Mouse (Mus musculus): Measurements from ENCODE around the gene Arid1b. TPM values are rescaled to one million over a fixed set of nuclear protein-coding genes. Genes with fewer than 3 reads are reported as not detected.

Arid1b gene
- total and polyA plus RNA-seq, 3 experiments, result 6.1 to 12.4 (median 9.7) TPM

DNA sequence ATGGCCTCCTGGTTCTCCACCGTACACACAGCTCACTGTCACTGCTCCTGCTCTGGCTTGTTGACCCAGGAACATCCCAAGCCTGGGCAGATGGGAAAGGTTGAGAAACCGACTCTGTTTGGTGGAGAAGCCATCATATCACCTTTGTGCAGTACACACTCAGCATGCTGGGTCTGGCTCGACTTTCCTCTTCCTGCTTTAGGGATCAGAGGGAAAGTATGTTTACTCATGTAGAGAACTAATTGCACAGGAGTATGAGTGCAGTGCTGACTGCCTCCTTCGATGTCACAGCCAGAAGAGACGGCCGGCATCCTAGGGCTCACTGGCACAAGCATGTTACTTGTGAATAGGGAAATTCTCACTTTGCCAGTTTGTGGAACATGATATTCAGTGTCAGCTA is 204.1 kb downstream of the Arid1b start:
- Histone ChIP-seq H3K36me3 (replicated peaks in 1 of 2; ENCODE audit: control insufficient read depth in 1 of 2, insufficient read depth in 1 of 2, low read length in 1 of 2) (peaks cover 0 to 24% of the 10 kb centered on the region in 2 experiments), H3K4me1 (ENCODE audit: control insufficient read depth in 1 of 2, insufficient read depth in 2 of 2) (peaks cover 0 to 61% of the 10 kb centered on the region in 2 experiments; a peak in 3 of 4 replicates), H3K9me3 (replicated peaks; ENCODE audit: low read length) (no peaks in the 10 kb centered on the region), H3K9ac (ENCODE audit: insufficient read depth, low read depth) (no peak overlapping the region), H3K27ac (ENCODE audit: insufficient read depth, low read depth) (no peak overlapping the region), H3K4me3 (replicated peaks in 1 of 3; ENCODE audit: low read depth in 2 of 3, low read length in 2 of 3, poor library complexity in 1 of 3) (no peak overlapping the region), H3K79me2 (replicated peaks; ENCODE audit: control insufficient read depth, extremely low read depth, insufficient read depth, poor library complexity, severe bottlenecking) (no peaks in the 10 kb centered on the region), H3K4me2 (ENCODE audit: insufficient read depth, low read depth, poor library complexity, severe bottlenecking) (no peak overlapping the region), H3K27me3 (replicated peaks) (no peaks in the 10 kb centered on the region)
- dilution Hi-C loops (cut with MboI; ENCODE audit: extremely low pct_ligation_motif_present, extremely low pct_unique_long_range_greater_than_20kb, low sequenced_read_pairs), result no loop called here
- DNase-seq (ENCODE audit: extremely low read depth), result no peak
- TF ChIP-seq ZNF384 (IDR thresholded peaks at IDR 0.05; ENCODE audit: low read depth, low read length), result no peak
- no peak for TF ChIP-seq TCF12 (IDR thresholded peaks at IDR 0.05; ENCODE audit: low read depth, low read length)
- TF ChIP-seq JUND (conservative IDR thresholded peaks at IDR 0.05; ENCODE audit: low read depth, low read length), result no peak
- no peak for TF ChIP-seq USF1 (IDR thresholded peaks at IDR 0.05; ENCODE audit: low read depth, low read length)
- TF ChIP-seq PAX5 (IDR thresholded peaks at IDR 0.05; ENCODE audit: low read length), result no peak
- TF ChIP-seq UBTF (IDR thresholded peaks at IDR 0.05; ENCODE audit: low read depth, low read length), result no peak
- no peak for TF ChIP-seq MXI1 (IDR thresholded peaks at IDR 0.05; ENCODE audit: low read depth, low read length)
- no peak for TF ChIP-seq MYC (IDR thresholded peaks at IDR 0.05; ENCODE audit: low read depth, low read length)
- TF ChIP-seq HCFC1 (IDR thresholded peaks at IDR 0.05; ENCODE audit: low read depth, low read length), result no peak
- TF ChIP-seq JUN (IDR thresholded peaks at IDR 0.05; ENCODE audit: insufficient read depth, low read depth, low read length), result no peak
- TF ChIP-seq TBP (conservative IDR thresholded peaks at IDR 0.05; ENCODE audit: low read depth, low read length), result no peak
- TF ChIP-seq CHD2 (IDR thresholded peaks at IDR 0.05; ENCODE audit: low read length), result no peak
- no peak for TF ChIP-seq RAD21 (IDR thresholded peaks at IDR 0.05; ENCODE audit: low read depth, low read length)
- no peak for TF ChIP-seq MAFK (IDR thresholded peaks at IDR 0.05; ENCODE audit: insufficient replicate concordance, low read length)
- TF ChIP-seq ZMIZ1 (IDR thresholded peaks at IDR 0.05; ENCODE audit: low read depth, low read length), result no peak
- no peak for TF ChIP-seq SIN3A (IDR thresholded peaks at IDR 0.05; ENCODE audit: low read length)
- TF ChIP-seq MAZ (IDR thresholded peaks at IDR 0.05; ENCODE audit: low read depth, low read length), result no peak
- TF ChIP-seq E2F4 (IDR thresholded peaks at IDR 0.05; ENCODE audit: insufficient replicate concordance, low read depth, low read length), result no peak
- in situ Hi-C loops (cut with MboI; ENCODE audit: low pct_ligation_motif_present, low pct_unique_long_range_greater_than_20kb, low sequenced_read_pairs), result no loop called here

GRCm38 (mm10) chr17:5198811-5199210 is 204.7 kb downstream of the Arid1b start:
- H3K4me2 ChIP-seq (ENCODE audit: insufficient read depth, low read depth, poor library complexity, severe bottlenecking), result no peak overlapping the region
- no peak for DNase-seq (ENCODE audit: extremely low read depth)
- peaks cover 0 to 29% of the 10 kb centered on the region in 2 experiments for H3K36me3 ChIP-seq (replicated peaks in 1 of 2; ENCODE audit: control insufficient read depth in 1 of 2, insufficient read depth in 1 of 2, low read length in 1 of 2)
- no peak overlapping the region for H3K9ac ChIP-seq (ENCODE audit: insufficient read depth, low read depth)
- H3K4me3 ChIP-seq (replicated peaks in 1 of 3; ENCODE audit: low read depth in 2 of 3, low read length in 2 of 3, poor library complexity in 1 of 3), result no peak overlapping the region
- no peaks in the 10 kb centered on the region for H3K9me3 ChIP-seq (replicated peaks; ENCODE audit: low read length)
- no peaks in the 10 kb centered on the region for H3K79me2 ChIP-seq (replicated peaks; ENCODE audit: control insufficient read depth, extremely low read depth, insufficient read depth, poor library complexity, severe bottlenecking)
- dilution Hi-C loops (cut with MboI; ENCODE audit: extremely low pct_ligation_motif_present, extremely low pct_unique_long_range_greater_than_20kb, low sequenced_read_pairs) (no loop called here), in situ Hi-C loops (cut with MboI; ENCODE audit: low pct_ligation_motif_present, low pct_unique_long_range_greater_than_20kb, low sequenced_read_pairs) (no loop called here)
- no peak for TF ChIP-seq UBTF (IDR thresholded peaks at IDR 0.05; ENCODE audit: low read depth, low read length)
- TF ChIP-seq JUND (conservative IDR thresholded peaks at IDR 0.05; ENCODE audit: low read depth, low read length), result no peak
- no peak for TF ChIP-seq RCOR1 (conservative IDR thresholded peaks at IDR 0.05; ENCODE audit: low read depth, low read length)
- no peak for TF ChIP-seq ZC3H11A (IDR thresholded peaks at IDR 0.05; ENCODE audit: low read depth, low read length)
- TF ChIP-seq RAD21 (IDR thresholded peaks at IDR 0.05; ENCODE audit: low read depth, low read length), result no peak
- no peak for TF ChIP-seq MXI1 (IDR thresholded peaks at IDR 0.05; ENCODE audit: low read depth, low read length)
- no peak for TF ChIP-seq IRF4 (IDR thresholded peaks at IDR 0.05; ENCODE audit: low read depth, low read length)
- TF ChIP-seq POLR2AphosphoS2 (IDR thresholded peaks at IDR 0.05; ENCODE audit: low read depth, low read length), result no peak
- TF ChIP-seq MAFK (IDR thresholded peaks at IDR 0.05; ENCODE audit: insufficient replicate concordance, low read length), result no peak
- TF ChIP-seq KAT2A (IDR thresholded peaks at IDR 0.05; ENCODE audit: insufficient replicate concordance, low read length), result no peak
- no peak for TF ChIP-seq TBP (conservative IDR thresholded peaks at IDR 0.05; ENCODE audit: low read depth, low read length)
- TF ChIP-seq POLR2A (IDR thresholded peaks at IDR 0.05; ENCODE audit: low read depth, low read length), result no peak
- TF ChIP-seq SIN3A (IDR thresholded peaks at IDR 0.05; ENCODE audit: low read length), result no peak
- no peak overlapping the region for H3K27ac ChIP-seq (ENCODE audit: insufficient read depth, low read depth)
- H3K4me1 ChIP-seq (ENCODE audit: control insufficient read depth in 1 of 2, insufficient read depth in 2 of 2), result peaks cover 0 to 58% of the 10 kb centered on the region in 2 experiments; a peak in 3 of 4 replicates
- no peaks in the 10 kb centered on the region for H3K27me3 ChIP-seq (replicated peaks)

Data from CH12.LX (cell line).